Mouse (Mus musculus) thymus, adult 2 months (tissue): ENCODE results near the gene Gfra1.

Experiments used
- CTCF ChIP-seq: fragments of 200-500 bp; IDR thresholded peaks from 2 replicates; pipeline ENCODE4 v1.5.1; 2012; ENCODE audit warnings: mild to moderate bottlenecking, control low read depth, low read length, moderate library complexity, borderline replicate concordance; ENCODE audit not compliant: control insufficient read depth, poor library complexity, insufficient read depth; ENCODE audit errors: extremely low read depth
- POLR2A ChIP-seq: fragments of 200-500 bp; IDR thresholded peaks from 2 replicates; pipeline ENCODE4 v1.6.1; 2012; ENCODE audit warnings: mild to moderate bottlenecking, low read length, control low read depth, moderate library complexity; ENCODE audit not compliant: control insufficient read depth, poor library complexity, insufficient read depth; ENCODE audit errors: extremely low read depth

GRCm38 (mm10) chr19:58190947-58191346 is 264.8 kb downstream of the Gfra1 start:
- TF ChIP-seq CTCF (no peak), POLR2A (no peak)
